Mouse (Mus musculus): ENCODE results near the gene Trio. TPM values are rescaled to one million over a fixed set of nuclear protein-coding genes. Genes with fewer than 3 reads are reported as not detected.

Gene Trio
- polyA plus RNA-seq (2011; ENCODE audit: insufficient read depth, insufficient read length, low replicate concordance, missing spikeins) = 23.9 and 24.7 TPM in 2 replicates

- H3K27ac ChIP-seq (ENCODE audit: control insufficient read depth, insufficient read depth, low read depth, low read length, poor library complexity) = peak within 1 kb of the TSS; percentile 53; the same call in 1 of the 2 replicates
- H3K4me1 ChIP-seq (ENCODE audit: control insufficient read depth, insufficient read depth, low read length) = no peaks in the 10 kb centered on the region
Measured at GRCm38 (mm10) chr15:28025447-28026166, at the start of gene Trio. Trio (minus strand) TSS chr15:28025848.

DNA sequence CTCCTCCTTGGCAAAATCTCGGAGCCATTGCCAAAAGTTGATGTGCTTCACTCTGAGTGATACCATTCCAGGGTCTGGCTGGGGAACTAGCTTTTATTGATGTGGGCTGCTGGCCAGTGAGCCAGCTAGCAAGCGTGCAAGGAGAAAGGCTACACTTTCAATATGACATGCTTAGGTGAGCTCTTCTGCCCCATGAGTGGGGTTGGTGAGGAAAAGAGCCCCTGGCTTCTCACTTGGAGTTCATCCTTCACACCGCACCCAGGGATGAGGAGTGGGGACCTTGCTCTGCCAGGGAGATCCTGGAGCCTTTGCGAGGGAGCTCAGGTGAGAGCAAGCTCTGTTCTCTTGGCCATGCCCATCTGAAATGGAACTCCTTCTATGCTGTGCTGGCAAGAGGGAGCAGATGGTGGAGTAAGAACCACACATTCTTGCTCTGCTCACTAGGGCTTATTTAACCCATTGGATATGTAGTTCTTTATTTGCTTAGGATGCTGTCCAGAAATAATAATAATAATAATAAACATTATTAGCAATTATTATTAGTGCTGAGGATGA is 48.8 kb upstream of the Trio start:
- TF ChIP-seq POLR2A (IDR thresholded peaks at IDR 0.05; ENCODE audit: borderline replicate concordance, control insufficient read depth, low read depth, low read length) (no peak), CTCF (IDR thresholded peaks at IDR 0.05; ENCODE audit: control insufficient read depth, insufficient read depth, low read length) (no peak)
- WGBS = 77% methylated on average over 4 of the region's 4 CpGs
- H3K4me1 ChIP-seq (ENCODE audit: control insufficient read depth, insufficient read depth, low read length) = no peaks in the 10 kb centered on the region
- H3K27ac ChIP-seq (ENCODE audit: control insufficient read depth, insufficient read depth, low read depth, low read length, poor library complexity) = no peak overlapping the region
- H3K4me3 ChIP-seq (replicated peaks; ENCODE audit: control insufficient read depth, low read depth, low read length) = no peak overlapping the region

More at GRCm38 (mm10) chr15:28025447-28026166, at the start of gene Trio:
- TF ChIP-seq POLR2A (IDR thresholded peaks at IDR 0.05; ENCODE audit: borderline replicate concordance, control insufficient read depth, low read depth, low read length) (no peak), CTCF (IDR thresholded peaks at IDR 0.05; ENCODE audit: control insufficient read depth, insufficient read depth, low read length) (no peak)
- peak within 1 kb of the TSS; percentile 86 for H3K4me3 ChIP-seq (replicated peaks; ENCODE audit: control insufficient read depth, low read depth, low read length)
- 9% methylated on average over 92 of the region's 94 CpGs for WGBS

DNA sequence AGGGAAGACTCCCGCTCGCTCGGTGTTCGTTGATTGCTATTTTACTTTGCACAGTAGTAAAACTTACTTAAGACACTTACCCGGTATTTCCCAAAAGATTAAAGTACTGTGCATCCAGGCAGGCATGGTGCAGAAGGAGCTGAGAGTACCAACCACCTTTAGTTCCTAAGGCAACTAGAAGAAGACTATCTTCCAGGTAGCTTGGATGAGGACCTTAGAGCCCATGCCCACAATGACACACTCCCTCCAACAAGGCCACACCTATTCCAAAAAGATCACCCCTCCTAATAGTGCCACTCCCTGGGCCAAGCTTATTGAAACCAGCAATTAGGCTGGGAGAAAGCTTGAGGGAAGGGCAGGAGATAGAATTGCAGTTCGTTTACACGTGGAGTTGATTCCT is 46.0 kb upstream of the Trio start:
- no peak for TF ChIP-seq CTCF (IDR thresholded peaks at IDR 0.05; ENCODE audit: control insufficient read depth, insufficient read depth, low read length)
- no peak for TF ChIP-seq POLR2A (IDR thresholded peaks at IDR 0.05; ENCODE audit: borderline replicate concordance, control insufficient read depth, low read depth, low read length)
- 68% methylated on average over 7 of the region's 7 CpGs for WGBS
- Histone ChIP-seq H3K27ac (ENCODE audit: control insufficient read depth, insufficient read depth, low read depth, low read length, poor library complexity) (no peak overlapping the region), H3K4me3 (replicated peaks; ENCODE audit: control insufficient read depth, low read depth, low read length) (no peak overlapping the region), H3K4me1 (ENCODE audit: control insufficient read depth, insufficient read depth, low read length) (no peaks in the 10 kb centered on the region)

- WGBS = under 1% methylated on average over 12 of the region's 12 CpGs
- no peak overlapping the region for H3K4me3 ChIP-seq (replicated peaks; ENCODE audit: control insufficient read depth, low read depth, low read length)
- TF ChIP-seq POLR2A (IDR thresholded peaks at IDR 0.05; ENCODE audit: borderline replicate concordance, control insufficient read depth, low read depth, low read length) (no peak), CTCF (IDR thresholded peaks at IDR 0.05; ENCODE audit: control insufficient read depth, insufficient read depth, low read length) (no peak)
- H3K27ac ChIP-seq (ENCODE audit: control insufficient read depth, insufficient read depth, low read depth, low read length, poor library complexity) = no peak overlapping the region
- no peaks in the 10 kb centered on the region for H3K4me1 ChIP-seq (ENCODE audit: control insufficient read depth, insufficient read depth, low read length)
Measured at GRCm38 (mm10) chr15:28070771-28071419, 45.2 kb upstream of the Trio start.

GRCm38 (mm10) chr15:28070221-28070620 is 44.6 kb upstream of the Trio start:
- TF ChIP-seq POLR2A (IDR thresholded peaks at IDR 0.05; ENCODE audit: borderline replicate concordance, control insufficient read depth, low read depth, low read length) (no peak), CTCF (IDR thresholded peaks at IDR 0.05; ENCODE audit: control insufficient read depth, insufficient read depth, low read length) (no peak)
- 75% methylated on average over 5 of the region's 5 CpGs for WGBS
- Histone ChIP-seq H3K4me1 (ENCODE audit: control insufficient read depth, insufficient read depth, low read length) (no peaks in the 10 kb centered on the region), H3K4me3 (replicated peaks; ENCODE audit: control insufficient read depth, low read depth, low read length) (no peak overlapping the region), H3K27ac (ENCODE audit: control insufficient read depth, insufficient read depth, low read depth, low read length, poor library complexity) (no peak overlapping the region)

DNA sequence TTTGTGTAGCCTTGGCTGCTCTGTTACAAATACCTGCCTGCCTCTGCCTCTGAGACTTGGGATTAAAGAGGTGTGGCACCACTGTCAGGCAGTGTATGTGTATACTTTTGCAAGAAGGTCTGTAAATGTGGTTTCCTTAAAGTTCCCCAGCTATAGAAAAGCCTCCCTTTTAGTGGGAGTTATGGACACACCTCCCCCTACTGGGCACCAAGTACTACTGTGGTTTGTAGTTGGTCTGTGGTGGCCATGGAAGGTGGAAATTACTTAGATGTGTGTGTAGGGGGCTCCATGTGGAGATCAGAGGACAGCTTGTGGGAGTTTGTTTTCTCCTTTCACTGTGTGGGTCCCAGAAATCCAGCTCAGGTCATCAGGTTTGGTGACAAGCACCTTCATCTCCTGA is 41.7 kb upstream of the Trio start:
- no peak overlapping the region for H3K4me3 ChIP-seq (replicated peaks; ENCODE audit: control insufficient read depth, low read depth, low read length)
- H3K4me1 ChIP-seq (ENCODE audit: control insufficient read depth, insufficient read depth, low read length) = no peaks in the 10 kb centered on the region
- TF ChIP-seq CTCF (IDR thresholded peaks at IDR 0.05; ENCODE audit: control insufficient read depth, insufficient read depth, low read length) (no peak), POLR2A (IDR thresholded peaks at IDR 0.05; ENCODE audit: borderline replicate concordance, control insufficient read depth, low read depth, low read length) (no peak)
- no peak overlapping the region for H3K27ac ChIP-seq (ENCODE audit: control insufficient read depth, insufficient read depth, low read depth, low read length, poor library complexity)

DNA sequence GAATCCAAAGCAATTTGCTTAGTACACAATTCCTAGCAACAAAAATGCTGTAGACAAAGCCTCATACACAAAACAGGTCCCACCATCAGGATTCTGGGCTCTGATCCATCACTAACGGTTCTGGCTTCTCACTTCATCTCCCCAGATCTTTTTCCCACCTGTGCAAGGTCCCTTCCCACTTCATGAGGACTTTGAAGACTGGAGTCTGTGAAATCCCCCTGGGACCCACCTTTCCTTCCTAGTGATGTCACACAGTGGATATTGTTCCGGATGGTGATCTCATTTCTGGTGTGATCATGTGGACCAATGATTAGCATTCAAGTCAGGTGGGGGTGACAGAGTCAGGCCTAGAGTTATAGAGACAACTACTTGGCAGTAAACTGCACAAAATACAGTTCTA is 40.8 kb upstream of the Trio start:
- Histone ChIP-seq H3K27ac (ENCODE audit: control insufficient read depth, insufficient read depth, low read depth, low read length, poor library complexity) (no peak overlapping the region), H3K4me1 (ENCODE audit: control insufficient read depth, insufficient read depth, low read length) (no peaks in the 10 kb centered on the region), H3K4me3 (replicated peaks; ENCODE audit: control insufficient read depth, low read depth, low read length) (no peak overlapping the region)
- TF ChIP-seq CTCF (IDR thresholded peaks at IDR 0.05; ENCODE audit: control insufficient read depth, insufficient read depth, low read length) (no peak), POLR2A (IDR thresholded peaks at IDR 0.05; ENCODE audit: borderline replicate concordance, control insufficient read depth, low read depth, low read length) (no peak)
- whole genome bisulfite sequencing = 72% methylated on average over 2 of the region's 2 CpGs

GRCm38 (mm10) chr15:28065572-28065971 is 39.9 kb upstream of the Trio start:
- 37% methylated on average over 5 of the region's 5 CpGs for WGBS
- H3K4me1 ChIP-seq (ENCODE audit: control insufficient read depth, insufficient read depth, low read length) = no peaks in the 10 kb centered on the region
- H3K27ac ChIP-seq (ENCODE audit: control insufficient read depth, insufficient read depth, low read depth, low read length, poor library complexity) = no peak overlapping the region
- no peak overlapping the region for H3K4me3 ChIP-seq (replicated peaks; ENCODE audit: control insufficient read depth, low read depth, low read length)
- no peak for TF ChIP-seq CTCF (IDR thresholded peaks at IDR 0.05; ENCODE audit: control insufficient read depth, insufficient read depth, low read length)
- no peak for TF ChIP-seq POLR2A (IDR thresholded peaks at IDR 0.05; ENCODE audit: borderline replicate concordance, control insufficient read depth, low read depth, low read length)
